Mouse (Mus musculus): ENCODE results near the gene Gtf2f2. TPM values are rescaled to one million over a fixed set of nuclear protein-coding genes. Genes with fewer than 3 reads are reported as not detected.
"Not testable (repeated sequence)": the region's sequence is repeated elsewhere in the genome, so short reads cannot be mapped to it uniquely, and the experiment has no call there.

The Gtf2f2 gene
- polyA plus RNA-seq, 1 experiment from 2014 or later = 55.9 TPM

DNA sequence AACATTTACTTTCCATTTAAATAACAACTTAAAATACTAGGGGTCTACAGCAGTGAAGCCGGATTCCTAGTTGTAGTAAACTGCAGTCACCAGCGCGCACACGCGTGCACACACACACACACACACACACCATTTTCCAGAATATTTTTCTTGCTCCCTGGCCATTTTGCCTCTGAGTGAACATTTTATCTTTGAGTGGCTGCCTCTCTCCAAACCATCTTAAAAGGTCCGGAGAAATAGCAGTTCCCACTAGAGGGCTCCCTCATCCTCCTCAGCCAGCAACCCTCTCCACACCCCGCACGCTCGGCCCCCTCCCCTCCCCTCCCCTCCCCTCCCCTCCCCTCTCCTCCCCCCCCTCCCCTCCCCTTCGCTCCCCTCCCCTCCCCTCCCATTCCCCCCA lies 140.0 kb downstream of the Gtf2f2 start:
- no peaks in the 10 kb centered on the region for H3K36me3 ChIP-seq (replicated peaks; ENCODE audit: control insufficient read depth, insufficient read depth, low read depth, low read length)
- H3K4me3 ChIP-seq (ENCODE audit: low read depth, low read length) = no peak overlapping the region
- H3K27me3 ChIP-seq (ENCODE audit: control insufficient read depth, insufficient read depth, low read length) = no peaks in the 10 kb centered on the region
- DNase-seq (ENCODE audit: low spot score) = peak; percentile 80
- H3K4me1 ChIP-seq (ENCODE audit: control insufficient read depth, insufficient read depth, low read length) = no peaks in the 10 kb centered on the region
- no peak overlapping the region for H3K9ac ChIP-seq (replicated peaks; ENCODE audit: low read length)
- no peaks in the 10 kb centered on the region for H3K9me3 ChIP-seq (replicated peaks; ENCODE audit: control insufficient read depth, low read length)
- H3K27ac ChIP-seq (replicated peaks; ENCODE audit: low read depth, low read length) = no peak overlapping the region
- H3K4me2 ChIP-seq (ENCODE audit: low read depth, low read length) = no peak overlapping the region
- no peak for ATAC-seq (replicated peaks; ENCODE audit: insufficient number of reproducible peaks, low FRiP score, low TSS enrichment, low read depth)
- WGBS = 23% methylated on average over 9 of the region's 10 CpGs

DNA sequence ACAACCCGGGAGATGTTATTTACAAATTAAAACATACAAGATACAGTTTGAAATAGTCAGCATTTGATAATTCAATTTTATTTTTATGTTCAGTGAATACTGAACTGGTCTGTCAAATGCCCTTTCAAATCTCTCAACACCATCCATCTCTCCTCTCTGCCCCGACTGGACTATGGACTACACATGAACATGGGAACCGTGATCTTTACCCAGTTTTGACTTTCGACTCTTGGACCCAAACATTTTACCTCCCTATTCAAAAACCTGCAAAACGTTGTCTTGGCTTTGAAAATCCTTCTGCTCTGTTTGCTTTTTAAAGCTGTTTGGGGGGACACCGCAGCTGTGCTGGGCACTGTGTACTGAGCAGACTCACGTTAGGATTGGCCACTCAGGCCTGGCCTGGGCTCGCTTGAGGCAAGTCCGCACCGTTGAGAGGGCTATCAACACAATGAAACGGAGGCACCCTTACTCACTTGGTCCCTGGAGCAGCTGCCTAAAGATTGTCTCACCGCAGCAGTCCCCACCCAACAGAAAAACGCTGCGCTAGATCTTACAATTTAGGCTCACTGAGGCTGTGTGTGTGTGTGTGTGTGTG lies 140.8 kb downstream of the Gtf2f2 start:
- no peaks in the 10 kb centered on the region for H3K9me3 ChIP-seq (replicated peaks; ENCODE audit: control insufficient read depth, low read length)
- no peak overlapping the region for H3K4me2 ChIP-seq (ENCODE audit: low read depth, low read length)
- 79% methylated on average over 14 of the region's 14 CpGs for WGBS
- H3K36me3 ChIP-seq (replicated peaks; ENCODE audit: control insufficient read depth, insufficient read depth, low read depth, low read length) = no peaks in the 10 kb centered on the region
- H3K27me3 ChIP-seq (ENCODE audit: control insufficient read depth, insufficient read depth, low read length) = no peaks in the 10 kb centered on the region
- no peak overlapping the region for H3K4me3 ChIP-seq (ENCODE audit: low read depth, low read length)
- H3K4me1 ChIP-seq (ENCODE audit: control insufficient read depth, insufficient read depth, low read length) = no peaks in the 10 kb centered on the region
- DNase-seq (ENCODE audit: low spot score) = no peak
- no peak overlapping the region for H3K27ac ChIP-seq (replicated peaks; ENCODE audit: low read depth, low read length)
- peak; percentile 53; the same call in 1 of the 2 replicates for ATAC-seq (replicated peaks; ENCODE audit: insufficient number of reproducible peaks, low FRiP score, low TSS enrichment, low read depth)
- no peak overlapping the region for H3K9ac ChIP-seq (replicated peaks; ENCODE audit: low read length)

DNA sequence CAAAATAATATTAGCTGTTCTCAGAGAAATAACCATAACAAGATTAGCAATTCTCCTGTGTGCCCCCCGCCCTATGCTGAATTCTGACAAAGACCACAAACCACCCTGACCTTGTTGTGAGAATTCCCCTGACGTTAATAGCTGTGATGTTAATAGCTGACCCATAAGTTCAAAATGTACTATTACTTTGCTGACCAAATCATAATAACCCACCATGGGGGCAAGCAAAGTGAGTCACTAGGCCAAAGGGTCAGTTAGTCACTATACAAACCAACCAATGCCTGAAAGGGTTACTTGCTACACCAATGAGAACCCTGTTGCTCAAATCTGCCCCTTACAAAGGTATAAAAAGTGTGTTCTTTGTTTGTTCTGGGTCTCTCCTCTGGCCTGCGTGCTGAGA lies 142.6 kb downstream of the Gtf2f2 start:
- H3K4me1 ChIP-seq (ENCODE audit: control insufficient read depth, insufficient read depth, low read length); H3K27ac ChIP-seq (replicated peaks; ENCODE audit: low read depth, low read length); DNase-seq (ENCODE audit: low spot score); H3K27me3 ChIP-seq (ENCODE audit: control insufficient read depth, insufficient read depth, low read length); H3K4me3 ChIP-seq (ENCODE audit: low read depth, low read length); ATAC-seq (replicated peaks; ENCODE audit: insufficient number of reproducible peaks, low FRiP score, low TSS enrichment, low read depth); H3K4me2 ChIP-seq (ENCODE audit: low read depth, low read length); H3K9me3 ChIP-seq (replicated peaks; ENCODE audit: control insufficient read depth, low read length); H3K36me3 ChIP-seq (replicated peaks; ENCODE audit: control insufficient read depth, insufficient read depth, low read depth, low read length); H3K9ac ChIP-seq (replicated peaks; ENCODE audit: low read length): not testable (repeated sequence)
- WGBS = 76% methylated on average over 3 of the region's 3 CpGs

GRCm38 (mm10) chr14:75866706-75867333 lies 143.8 kb downstream of the Gtf2f2 start:
- H3K4me3 ChIP-seq (ENCODE audit: low read depth, low read length) = no peak overlapping the region
- WGBS = 78% methylated on average over 9 of the region's 9 CpGs
- no peaks in the 10 kb centered on the region; the same call in 1 of the 2 replicates for H3K9me3 ChIP-seq (replicated peaks; ENCODE audit: control insufficient read depth, low read length)
- ATAC-seq (replicated peaks; ENCODE audit: insufficient number of reproducible peaks, low FRiP score, low TSS enrichment, low read depth) = no peak
- H3K9ac ChIP-seq (replicated peaks; ENCODE audit: low read length) = no peak overlapping the region
- H3K36me3 ChIP-seq (replicated peaks; ENCODE audit: control insufficient read depth, insufficient read depth, low read depth, low read length) = no peaks in the 10 kb centered on the region
- no peaks in the 10 kb centered on the region for H3K27me3 ChIP-seq (ENCODE audit: control insufficient read depth, insufficient read depth, low read length)
- H3K4me1 ChIP-seq (ENCODE audit: control insufficient read depth, insufficient read depth, low read length) = no peaks in the 10 kb centered on the region
- no peak overlapping the region for H3K4me2 ChIP-seq (ENCODE audit: low read depth, low read length)
- no peak for DNase-seq (ENCODE audit: low spot score)
- H3K27ac ChIP-seq (replicated peaks; ENCODE audit: low read depth, low read length) = no peak overlapping the region

- Histone ChIP-seq H3K9ac (replicated peaks; ENCODE audit: low read length) (no peak overlapping the region), H3K27me3 (ENCODE audit: control insufficient read depth, insufficient read depth, low read length) (no peaks in the 10 kb centered on the region), H3K4me1 (ENCODE audit: control insufficient read depth, insufficient read depth, low read length) (no peaks in the 10 kb centered on the region), H3K4me2 (ENCODE audit: low read depth, low read length) (no peak overlapping the region), H3K4me3 (ENCODE audit: low read depth, low read length) (no peak overlapping the region), H3K36me3 (replicated peaks; ENCODE audit: control insufficient read depth, insufficient read depth, low read depth, low read length) (no peaks in the 10 kb centered on the region), H3K27ac (replicated peaks; ENCODE audit: low read depth, low read length) (no peak overlapping the region), H3K9me3 (replicated peaks; ENCODE audit: control insufficient read depth, low read length) (no peaks in the 10 kb centered on the region; the same call in 1 of the 2 replicates)
- ATAC-seq (replicated peaks; ENCODE audit: insufficient number of reproducible peaks, low FRiP score, low TSS enrichment, low read depth) (peak; percentile 90), DNase-seq (ENCODE audit: low spot score) (peak; percentile 63)
- 23% methylated on average over 7 of the region's 7 CpGs for WGBS
Measured at GRCm38 (mm10) chr14:75863549-75864409, 146.9 kb downstream of the Gtf2f2 start.

- H3K27me3 ChIP-seq (ENCODE audit: control insufficient read depth, insufficient read depth, low read length) = no peaks in the 10 kb centered on the region
- no peaks in the 10 kb centered on the region for H3K4me1 ChIP-seq (ENCODE audit: control insufficient read depth, insufficient read depth, low read length)
- H3K4me2 ChIP-seq (ENCODE audit: low read depth, low read length) = no peak overlapping the region
- ATAC-seq (replicated peaks; ENCODE audit: insufficient number of reproducible peaks, low FRiP score, low TSS enrichment, low read depth) (no peak), DNase-seq (ENCODE audit: low spot score) (no peak)
- WGBS = 88% methylated on average over 6 of the region's 6 CpGs
- H3K27ac ChIP-seq (replicated peaks; ENCODE audit: low read depth, low read length) = no peak overlapping the region
- H3K9ac ChIP-seq (replicated peaks; ENCODE audit: low read length) = no peak overlapping the region
- no peak overlapping the region for H3K4me3 ChIP-seq (ENCODE audit: low read depth, low read length)
- H3K9me3 ChIP-seq (replicated peaks; ENCODE audit: control insufficient read depth, low read length) = no peaks in the 10 kb centered on the region; the same call in 1 of the 2 replicates
- H3K36me3 ChIP-seq (replicated peaks; ENCODE audit: control insufficient read depth, insufficient read depth, low read depth, low read length) = no peaks in the 10 kb centered on the region
Measured at GRCm38 (mm10) chr14:75862701-75863100, 148.0 kb downstream of the Gtf2f2 start.

DNA sequence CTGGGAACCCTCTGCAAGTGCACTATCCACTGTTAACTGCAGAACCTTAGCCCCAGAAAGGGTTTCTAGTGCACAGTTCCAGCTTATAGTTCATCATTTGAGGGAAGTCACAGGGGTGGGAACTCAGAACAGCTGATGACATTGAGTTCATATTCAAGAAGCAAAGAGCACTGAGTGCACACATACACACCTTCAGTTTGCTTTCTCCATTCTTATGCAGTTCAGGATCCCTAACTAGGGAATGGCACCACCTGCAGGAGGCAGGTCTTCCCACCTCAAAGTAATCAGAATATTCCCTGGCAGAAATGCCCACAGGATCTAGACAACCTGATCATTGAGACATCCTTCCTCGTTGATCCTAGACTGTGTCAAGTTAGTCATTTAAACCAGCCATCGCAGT lies 151.0 kb downstream of the Gtf2f2 start:
- Histone ChIP-seq H3K27me3 (ENCODE audit: control insufficient read depth, insufficient read depth, low read length) (no peaks in the 10 kb centered on the region), H3K27ac (replicated peaks; ENCODE audit: low read depth, low read length) (no peak overlapping the region), H3K36me3 (replicated peaks; ENCODE audit: control insufficient read depth, insufficient read depth, low read depth, low read length) (no peaks in the 10 kb centered on the region), H3K4me3 (ENCODE audit: low read depth, low read length) (no peak overlapping the region), H3K4me2 (ENCODE audit: low read depth, low read length) (no peak overlapping the region), H3K9me3 (replicated peaks; ENCODE audit: control insufficient read depth, low read length) (no peaks in the 10 kb centered on the region; the same call in 1 of the 2 replicates), H3K9ac (replicated peaks; ENCODE audit: low read length) (no peak overlapping the region), H3K4me1 (ENCODE audit: control insufficient read depth, insufficient read depth, low read length) (no peaks in the 10 kb centered on the region)
- ATAC-seq (replicated peaks; ENCODE audit: insufficient number of reproducible peaks, low FRiP score, low TSS enrichment, low read depth) (no peak), DNase-seq (ENCODE audit: low spot score) (no peak)
- WGBS = 87% methylated on average over 2 of the region's 2 CpGs

GRCm38 (mm10) chr14:75858181-75858580 lies 152.5 kb downstream of the Gtf2f2 start:
- H3K4me2 ChIP-seq (ENCODE audit: low read depth, low read length) = no peak overlapping the region
- H3K4me3 ChIP-seq (ENCODE audit: low read depth, low read length) = no peak overlapping the region
- H3K4me1 ChIP-seq (ENCODE audit: control insufficient read depth, insufficient read depth, low read length) = no peaks in the 10 kb centered on the region
- no peak overlapping the region for H3K9ac ChIP-seq (replicated peaks; ENCODE audit: low read length)
- DNase-seq (ENCODE audit: low spot score) (no peak), ATAC-seq (replicated peaks; ENCODE audit: insufficient number of reproducible peaks, low FRiP score, low TSS enrichment, low read depth) (no peak)
- H3K27me3 ChIP-seq (ENCODE audit: control insufficient read depth, insufficient read depth, low read length) = no peaks in the 10 kb centered on the region
- 63% methylated on average over 2 of the region's 2 CpGs for WGBS
- H3K36me3 ChIP-seq (replicated peaks; ENCODE audit: control insufficient read depth, insufficient read depth, low read depth, low read length) = no peaks in the 10 kb centered on the region
- H3K27ac ChIP-seq (replicated peaks; ENCODE audit: low read depth, low read length) = no peak overlapping the region
- no peaks in the 10 kb centered on the region; the same call in 1 of the 2 replicates for H3K9me3 ChIP-seq (replicated peaks; ENCODE audit: control insufficient read depth, low read length)

All from embryonic facial prominence, embryonic 11.5 days (tissue).